Mouse (Mus musculus) heart, postnatal 0 days (tissue): ENCODE data around the gene Gtf3a.

Source experiments
- CTCF ChIP-seq: IDR thresholded peaks from 2 replicates; pipeline ENCODE4 v1.5.1; 2016; ENCODE audit warnings: antibody characterized with exemption, control low read depth, low read depth
- EP300 ChIP-seq: IDR thresholded peaks from 2 replicates; pipeline ENCODE4 v1.6.1; 2016; ENCODE audit warnings: antibody characterized with exemption, low read depth

GRCm38 (mm10) chr5:146946682-146947081, 1.8 kb upstream of the Gtf3a start:
- TF ChIP-seq CTCF (no peak), EP300 (no peak)
